Mouse (Mus musculus) cerebellum, adult 9-11 months (tissue): Measurements from ENCODE around the gene Pgap3.
"Not testable (repeated sequence)": the region's sequence is repeated elsewhere in the genome, so short reads cannot be mapped to it uniquely, and the experiment has no call there.

ENCODE experiments used
- DNase-seq: peaks from one replicate; pipeline ENCODE4 v3.0.0; 2022

The Pgap3 gene

DNA sequence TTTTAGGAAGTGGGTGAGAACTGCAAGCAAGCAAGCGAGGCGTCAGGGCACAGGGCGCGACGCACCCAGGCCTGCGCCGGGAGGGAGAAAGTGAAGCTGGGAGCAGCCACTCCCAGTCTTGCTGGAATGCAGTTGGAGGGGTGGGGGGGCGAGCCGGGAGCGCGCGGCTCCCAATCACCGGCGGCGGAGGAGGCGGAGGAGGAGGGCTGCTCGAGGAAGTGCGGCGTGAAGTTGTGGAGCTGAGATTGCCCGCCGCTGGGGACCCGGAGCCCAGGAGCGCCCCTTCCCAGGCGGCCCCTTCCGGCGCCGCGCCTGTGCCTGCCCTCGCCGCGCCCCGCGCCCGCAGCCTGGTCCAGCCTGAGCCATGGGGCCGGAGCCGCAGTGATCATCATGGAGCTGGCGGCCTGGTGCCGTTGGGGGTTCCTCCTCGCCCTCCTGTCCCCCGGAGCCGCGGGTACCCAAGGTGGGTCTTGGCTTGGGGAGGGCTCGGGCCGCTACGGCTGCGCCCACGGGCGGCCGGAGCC, 12.0 kb upstream of the Pgap3 start, which contains the start of gene Erbb2:
Erbb2 (plus strand) TSS at position 198 of the 524 bp plus-strand sequence.
- DNase-seq = no peak

DNA sequence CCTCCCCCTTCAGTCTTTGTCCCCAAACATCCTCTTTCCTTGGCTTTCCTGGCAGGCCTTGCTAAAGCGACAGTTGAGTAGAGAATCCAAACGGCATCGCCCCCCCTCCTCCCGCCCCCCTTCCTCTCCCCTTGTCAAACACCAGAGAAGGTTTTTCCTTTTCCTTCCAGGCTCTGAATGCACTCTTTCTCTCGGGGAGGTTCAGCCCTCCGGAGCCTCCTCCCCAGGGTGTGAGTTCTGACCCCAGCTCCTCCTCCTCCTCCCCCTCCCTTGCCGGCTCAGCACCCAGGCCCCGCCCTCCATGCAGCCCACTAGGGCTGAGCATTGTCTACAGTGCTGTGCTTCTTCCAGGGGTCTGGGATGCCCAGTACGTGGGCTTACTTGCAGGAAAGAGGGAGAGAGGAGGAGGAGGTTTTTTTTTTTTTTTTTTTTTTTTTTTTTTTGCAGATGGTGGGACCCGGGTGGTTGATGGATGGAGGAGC, 9.1 kb upstream of the Pgap3 start:
- DNase-seq = no peak

DNA sequence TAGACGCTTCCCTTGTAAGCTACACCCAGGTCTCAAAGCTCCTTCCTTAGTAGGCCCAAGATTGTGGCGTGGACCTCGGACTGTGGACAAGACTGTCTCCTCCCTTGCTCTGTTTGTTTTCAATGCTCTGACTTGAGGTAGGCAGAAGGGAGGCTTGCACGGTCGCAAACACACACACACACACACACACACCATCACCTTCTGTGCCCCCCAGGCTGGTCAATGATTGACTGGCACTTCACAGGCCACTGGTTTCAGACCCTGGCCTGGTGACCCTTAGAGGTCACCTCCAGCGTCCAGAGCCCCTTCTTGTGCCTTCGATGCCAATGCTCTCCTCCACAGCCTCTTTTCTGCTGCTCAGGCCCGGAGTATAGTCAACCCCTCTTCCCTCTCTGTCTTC, 8.6 kb upstream of the Pgap3 start:
- no peak for DNase-seq

DNA sequence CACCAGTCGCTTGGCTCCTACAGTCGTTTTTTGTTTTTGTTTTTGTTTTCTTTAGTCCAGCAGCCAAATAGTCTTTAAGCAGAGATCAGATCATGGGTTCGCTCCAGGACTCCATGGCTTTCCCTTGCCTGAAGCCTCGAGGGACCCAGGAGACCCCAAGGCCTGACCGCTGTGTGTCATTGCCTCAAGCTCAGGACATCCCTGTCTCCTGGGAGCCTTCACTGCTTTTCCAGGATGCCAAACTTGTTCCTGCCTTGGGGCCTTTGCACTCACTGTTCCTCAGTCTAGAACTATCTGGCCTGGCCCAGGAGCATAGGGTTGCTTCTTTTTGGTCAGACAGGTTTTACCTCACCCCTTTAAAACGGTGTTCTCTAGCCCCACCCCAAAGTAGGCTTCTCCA, 6.3 kb upstream of the Pgap3 start:
- DNase-seq = no peak

DNA sequence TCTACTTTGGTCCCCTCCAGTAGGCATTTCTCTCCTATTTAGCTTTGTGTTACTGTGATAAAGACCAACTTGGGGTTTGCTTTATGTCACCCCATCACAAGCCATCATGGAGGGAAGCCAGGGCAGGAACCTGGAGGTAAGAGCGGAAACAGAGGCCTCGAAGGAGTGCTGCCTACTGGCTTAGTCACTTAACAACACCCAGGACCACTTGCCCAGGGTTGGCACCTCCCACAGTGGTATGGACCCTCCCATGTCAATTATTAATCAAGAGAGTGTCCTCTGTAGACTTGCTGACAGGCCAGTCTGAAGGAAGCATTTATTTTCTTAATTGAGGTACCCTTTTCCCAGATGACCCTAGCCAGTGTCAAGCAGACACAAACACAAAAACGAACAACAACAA, 526 bp upstream of the Pgap3 start:
- DNase-seq = peak; percentile 46

DNA sequence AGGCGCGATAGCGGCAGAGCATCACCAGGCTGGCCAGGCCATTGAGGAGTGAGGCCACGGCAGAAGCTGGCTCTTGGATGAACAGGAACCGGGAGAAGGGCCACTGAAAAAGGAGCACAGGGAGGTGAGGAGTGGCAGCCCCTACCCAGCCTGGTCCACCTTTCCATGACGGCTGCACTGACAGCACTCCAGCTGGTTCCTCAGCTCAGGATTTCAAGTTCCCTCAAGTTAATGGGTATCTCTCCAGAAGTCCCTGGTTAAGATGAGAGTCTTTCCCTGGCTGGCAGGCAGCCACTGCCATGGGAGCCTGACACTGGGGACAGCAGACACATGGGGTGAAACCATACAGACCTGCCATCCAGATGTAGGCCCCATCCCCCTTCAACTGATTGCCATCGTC, 2.3 kb downstream of the Pgap3 start:
- peak; percentile 51 for DNase-seq

DNA sequence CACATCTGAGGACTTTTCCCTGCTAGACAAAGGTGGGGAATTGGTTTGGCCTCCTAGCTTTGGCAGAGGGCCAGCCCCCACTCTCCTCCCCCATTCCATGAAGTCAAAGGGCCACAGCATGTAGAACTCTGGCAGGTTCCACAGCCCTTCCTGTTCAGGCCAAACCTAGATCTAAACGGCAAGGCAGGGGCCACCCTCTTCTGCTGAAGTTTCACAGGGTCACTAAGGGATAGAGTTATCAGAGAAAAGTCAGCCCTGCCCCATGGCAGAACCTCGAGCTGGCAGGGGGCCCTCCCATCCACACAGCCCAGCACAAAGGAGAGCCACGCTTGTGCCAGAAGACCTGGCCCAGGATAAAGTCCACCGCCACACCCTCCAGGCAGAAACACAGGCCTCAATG, 5.2 kb downstream of the Pgap3 start:
- DNase-seq = peak; percentile 24

DNA sequence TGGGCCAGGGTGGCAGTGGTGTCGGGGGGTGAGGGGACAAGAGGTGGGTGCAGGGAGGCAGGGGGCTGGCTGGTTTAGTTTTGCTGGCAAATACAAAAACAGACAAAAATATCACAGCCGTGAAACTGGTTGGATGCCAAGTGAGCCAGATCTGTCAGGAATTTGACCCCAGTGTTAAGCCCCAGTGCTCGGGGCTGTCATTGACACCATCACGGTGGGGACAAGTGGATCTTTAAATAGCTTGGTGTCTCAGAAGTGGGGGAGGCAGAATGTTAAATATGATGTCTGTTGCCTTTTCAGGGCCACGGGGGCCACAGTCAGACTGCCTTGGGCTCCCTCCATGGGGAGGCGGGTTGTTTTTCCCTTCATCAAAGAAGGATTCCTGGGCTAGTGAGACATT, 6.0 kb downstream of the Pgap3 start:
- DNase-seq = peak; percentile 24

DNA sequence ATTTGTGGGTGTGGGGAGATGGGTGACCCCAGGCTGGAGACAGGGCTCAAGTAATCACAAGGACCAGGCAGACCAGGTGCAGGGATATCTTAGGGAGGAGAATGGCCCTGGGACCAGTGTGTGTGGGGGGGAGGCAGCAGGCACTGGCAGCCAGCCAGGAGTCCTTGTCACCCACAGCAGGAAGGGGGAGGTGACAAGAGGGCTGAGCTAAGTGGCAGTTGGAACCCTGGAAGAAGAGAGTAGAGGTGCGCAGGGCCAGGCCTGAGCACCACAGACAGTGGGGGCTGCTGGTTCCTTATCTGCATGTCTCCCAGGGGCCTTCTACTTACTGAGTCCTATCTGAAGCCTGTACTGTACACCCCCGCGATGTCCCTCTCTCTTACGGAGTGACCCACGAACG, 7.0 kb downstream of the Pgap3 start:
- DNase-seq = peak; percentile 24

DNA sequence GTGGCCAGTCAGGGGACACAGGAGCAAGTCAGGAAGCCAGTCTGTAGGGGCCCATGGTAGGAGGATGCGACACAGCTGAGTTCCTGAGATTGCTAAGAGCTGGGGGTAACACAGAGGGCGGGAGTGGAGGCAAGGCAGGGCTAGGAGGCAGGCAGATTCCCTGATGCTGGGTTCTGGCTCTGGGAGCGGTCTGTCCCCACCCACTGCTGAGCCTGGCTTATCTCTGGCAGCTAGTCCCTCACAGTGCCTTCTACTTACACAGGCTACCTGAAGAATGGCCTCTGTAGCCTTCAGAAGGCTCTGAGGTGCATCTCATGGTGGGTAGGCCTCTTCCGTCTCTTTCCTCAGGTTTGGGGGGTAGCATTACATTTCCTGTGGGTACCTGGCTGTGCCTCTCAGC, 7.6 kb downstream of the Pgap3 start:
- peak; percentile 12 for DNase-seq

DNA sequence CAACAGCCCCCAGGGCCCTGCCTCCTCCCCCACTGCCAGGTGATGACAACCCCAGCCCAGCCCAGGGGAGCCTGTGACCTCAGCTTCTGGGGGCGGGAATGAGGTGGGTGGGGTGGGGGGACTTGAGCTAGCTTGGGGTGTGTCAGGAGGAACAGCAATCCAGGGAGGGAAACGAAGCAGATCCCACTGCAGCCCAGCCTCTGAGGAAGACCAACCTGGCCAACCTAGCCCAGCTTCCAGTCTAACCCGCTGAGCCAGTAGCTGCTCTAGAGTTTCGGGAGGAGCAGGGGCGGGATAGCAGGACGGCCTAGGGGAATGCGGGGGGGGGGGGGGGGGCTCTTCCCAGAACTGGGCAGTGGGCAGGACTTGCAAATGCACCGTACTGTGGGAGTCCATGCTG, 8.3 kb downstream of the Pgap3 start:
- DNase-seq = no peak

DNA sequence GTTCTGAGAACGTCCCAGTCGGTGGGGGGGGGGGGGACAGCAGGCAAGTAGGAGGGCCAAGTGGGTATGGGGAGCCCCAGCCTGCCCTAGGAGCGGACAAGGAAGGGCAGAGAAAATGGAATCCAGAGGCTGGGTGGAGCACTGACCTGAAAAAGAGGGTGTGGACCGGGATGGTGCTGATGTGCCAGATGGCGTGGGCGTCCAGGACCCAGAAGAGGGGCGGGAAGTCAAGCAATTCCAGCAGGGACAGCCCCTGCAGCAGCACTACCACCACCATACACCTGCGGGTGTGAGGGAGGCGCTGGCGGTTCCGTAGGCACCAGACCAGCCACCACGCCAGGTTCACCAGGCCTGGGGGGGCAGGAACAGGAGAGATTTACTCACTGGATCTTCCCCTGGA, 10.1 kb downstream of the Pgap3 start:
- peak; percentile 33 for DNase-seq

DNA sequence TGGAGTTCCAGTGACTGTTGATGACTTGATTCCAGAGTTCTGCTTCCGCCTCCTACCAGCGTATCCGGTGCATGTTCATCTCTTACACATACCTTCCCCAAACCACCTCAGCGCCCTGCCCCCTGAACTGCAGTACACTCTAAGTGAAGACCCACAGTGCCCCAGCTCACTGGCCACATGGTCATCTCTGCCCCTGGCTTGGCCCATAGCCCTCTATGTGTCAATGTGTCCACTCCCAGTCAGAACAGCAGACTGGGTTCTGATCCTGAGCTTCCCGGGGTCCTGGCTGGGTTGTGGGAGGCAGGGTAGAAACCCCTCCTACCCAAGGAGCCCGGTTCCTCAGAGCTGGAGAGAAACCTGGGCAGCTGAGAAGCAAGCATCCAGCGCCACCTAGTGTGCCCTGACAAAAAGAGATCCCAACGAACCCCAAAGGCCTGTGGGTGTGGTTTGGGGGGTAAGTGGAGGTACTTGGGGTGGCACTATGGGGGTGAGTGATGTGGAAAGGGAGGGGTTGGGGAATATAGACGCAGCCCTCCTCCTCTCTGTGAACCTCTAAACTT, 11.0 kb downstream of the Pgap3 start:
- DNase-seq = peak; percentile 71

DNA sequence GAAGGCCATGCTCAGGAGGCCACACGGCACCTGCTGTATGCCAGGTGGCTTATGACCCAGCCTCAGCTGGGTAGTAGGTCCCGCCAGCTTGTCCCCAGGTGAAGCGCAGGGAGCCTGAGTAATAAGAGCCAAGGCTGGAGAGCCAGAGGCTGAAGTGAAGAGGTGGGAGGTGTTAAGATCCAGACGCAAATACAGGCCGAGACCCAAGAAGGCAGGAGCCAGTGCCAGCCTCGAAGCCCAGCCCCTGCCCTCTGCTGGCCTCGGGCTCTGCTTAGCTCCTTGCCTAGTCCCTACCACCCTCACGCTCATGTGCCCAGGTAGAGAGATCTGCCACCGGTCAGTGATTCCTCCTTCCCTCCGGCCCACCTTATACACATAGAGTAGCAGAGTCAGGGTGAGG, 12.0 kb downstream of the Pgap3 start:
- peak; percentile 16 for DNase-seq

DNA sequence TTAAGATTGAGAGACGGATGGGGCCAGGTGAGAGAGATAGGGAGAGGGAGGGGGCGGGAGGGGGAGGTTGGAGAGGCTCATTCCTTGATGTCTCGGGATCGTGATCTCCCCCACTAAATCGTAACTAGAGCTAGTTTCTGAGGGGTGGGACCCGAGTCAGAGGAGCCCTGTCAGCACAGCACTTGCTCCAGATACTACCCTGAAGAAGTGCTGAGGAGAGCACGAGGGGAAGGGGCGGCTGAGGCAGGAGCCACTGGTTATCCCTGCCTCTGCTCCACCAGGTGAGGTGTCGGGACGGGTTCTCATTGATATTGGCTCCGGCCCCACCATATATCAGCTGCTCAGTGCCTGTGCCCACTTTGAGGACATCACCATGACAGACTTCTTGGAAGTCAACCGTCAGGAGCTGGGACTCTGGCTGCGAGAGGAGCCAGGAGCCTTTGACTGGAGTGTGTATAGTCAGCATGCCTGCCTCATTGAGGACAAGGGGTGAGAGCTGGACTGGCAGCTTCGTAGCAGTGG, 13.2 kb downstream of the Pgap3 start:
- peak; percentile 30 for DNase-seq

DNA sequence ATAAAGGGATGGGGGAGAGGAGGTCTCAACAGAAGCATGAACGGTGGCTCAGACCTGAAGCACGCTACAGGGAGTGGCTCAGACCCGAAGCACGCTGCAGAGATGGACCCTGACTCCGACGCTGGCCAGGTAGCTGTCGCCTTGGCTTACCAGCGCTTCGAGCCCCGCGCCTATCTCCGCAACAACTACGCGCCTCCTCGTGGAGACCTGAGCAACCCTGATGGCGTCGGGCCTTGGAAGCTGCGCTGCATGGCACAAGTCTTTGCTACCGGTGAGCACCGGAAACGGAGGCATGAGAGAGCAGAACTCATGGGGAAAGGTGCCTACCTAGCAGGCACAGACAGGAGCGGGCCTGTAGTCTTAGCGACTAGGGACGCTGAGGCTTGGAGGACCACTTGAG, 13.7 kb downstream of the Pgap3 start:
- DNase-seq = peak; percentile 17

DNA sequence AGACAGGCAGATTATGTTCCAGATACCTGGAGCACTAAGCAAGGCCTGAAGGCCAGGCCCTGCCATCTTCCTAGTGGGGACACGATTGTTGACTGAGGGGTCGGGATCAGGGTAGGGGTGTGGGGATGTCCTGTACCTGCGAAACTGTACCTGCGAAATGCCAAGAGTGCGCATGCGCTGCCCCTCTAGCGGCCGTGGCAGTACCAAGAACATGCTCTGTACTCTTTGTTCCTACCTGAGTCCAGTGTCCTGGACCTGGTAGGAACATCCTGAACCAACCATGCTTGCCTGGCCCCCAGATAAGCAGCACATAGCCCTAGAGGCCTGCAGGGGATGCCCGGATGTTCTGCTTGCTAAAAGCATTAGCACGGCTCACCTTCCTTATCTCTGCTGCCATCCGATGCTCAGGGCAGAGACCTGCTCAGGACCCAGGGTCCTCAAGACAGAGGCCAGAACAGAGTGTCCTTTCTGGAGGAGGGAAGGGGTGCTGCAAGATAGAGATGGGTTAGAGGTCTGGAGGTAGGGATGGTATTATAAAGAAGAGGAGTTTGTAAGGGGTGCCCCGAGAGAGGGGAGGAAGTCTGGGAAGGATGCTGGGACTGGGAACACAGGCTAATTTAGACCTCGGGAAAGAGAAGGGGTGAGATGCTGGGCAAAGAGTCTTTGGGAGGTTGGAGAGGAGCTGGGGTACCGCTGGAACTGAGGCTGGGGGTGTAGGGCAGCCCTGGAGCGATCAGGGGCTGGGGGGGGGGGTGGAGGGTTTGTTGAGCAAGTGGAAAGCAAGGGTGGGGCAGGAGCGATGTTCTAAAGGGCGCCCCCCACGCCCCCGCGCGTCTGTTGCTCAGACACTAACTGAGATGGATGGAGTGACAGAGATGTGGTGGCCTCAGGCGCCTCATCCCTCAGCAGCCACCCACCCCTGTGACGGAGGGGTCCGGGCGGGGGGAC, 14.4 kb downstream of the Pgap3 start, which contains the start of gene Pnmt:
Pnmt (plus strand) TSS at position 813 of the 948 bp plus-strand sequence.
- peak; percentile 21 for DNase-seq

DNA sequence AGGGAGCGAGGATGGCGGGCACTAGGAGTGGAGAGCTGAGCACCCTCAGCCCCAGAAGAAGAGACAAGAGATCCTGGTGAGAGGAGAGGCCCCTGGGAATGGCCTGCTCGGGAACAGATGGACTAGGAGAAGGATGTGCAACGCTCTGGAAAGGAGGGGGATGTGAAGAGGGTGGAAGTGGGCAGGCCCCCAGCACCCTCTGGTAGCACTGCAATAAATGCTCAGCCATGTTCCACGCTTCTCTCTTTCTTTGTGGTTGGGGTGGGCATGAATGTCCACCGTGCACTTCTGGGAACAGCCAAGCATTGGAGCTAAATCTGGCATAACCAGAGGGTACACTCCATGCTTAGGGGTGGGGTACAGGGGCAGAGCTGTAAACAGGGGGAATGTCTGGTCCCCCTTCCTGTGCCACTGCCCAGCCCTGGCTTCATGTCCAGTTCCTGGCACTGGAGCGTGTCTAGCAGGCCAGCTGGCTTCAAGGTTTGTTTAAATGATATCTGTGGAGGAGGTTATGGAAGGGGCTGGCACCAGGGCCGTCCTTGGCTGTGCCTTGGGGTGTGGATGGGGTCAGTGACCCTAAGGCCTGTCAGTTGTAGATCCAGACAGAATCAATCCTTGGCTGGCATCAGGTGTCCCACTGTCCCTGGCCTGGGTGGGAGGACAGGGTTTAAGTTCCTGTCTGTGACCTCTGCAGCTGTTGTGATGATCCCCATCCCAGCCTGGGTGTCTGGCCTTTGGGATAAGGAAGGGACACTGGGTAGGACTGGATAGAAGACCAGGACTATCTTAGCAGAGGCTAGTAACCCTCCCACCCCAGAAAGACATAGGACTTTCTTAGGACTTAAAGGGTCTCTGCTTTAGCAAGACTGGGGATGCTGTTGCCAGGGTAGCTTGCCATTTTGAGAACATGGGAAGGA, 15.3 kb downstream of the Pgap3 start:
- peak; percentile 65 for DNase-seq

DNA sequence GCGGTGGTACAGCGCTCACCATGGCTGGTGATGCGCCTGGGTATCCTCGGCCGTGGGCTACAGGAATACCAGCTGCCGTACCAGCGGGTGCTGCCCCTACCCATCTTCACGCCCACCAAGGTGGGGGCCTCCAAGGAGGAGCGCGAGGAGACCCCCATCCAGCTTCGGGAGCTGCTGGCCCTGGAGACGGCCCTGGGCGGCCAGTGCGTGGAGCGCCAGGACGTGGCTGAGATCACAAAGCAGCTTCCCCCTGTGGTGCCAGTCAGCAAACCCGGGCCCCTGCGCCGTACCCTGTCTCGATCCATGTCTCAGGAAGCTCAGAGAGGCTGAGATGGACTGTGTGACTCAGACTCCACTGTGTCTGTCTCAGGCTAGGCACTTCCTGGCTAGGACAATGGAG, 16.1 kb downstream of the Pgap3 start:
- no peak for DNase-seq

DNA sequence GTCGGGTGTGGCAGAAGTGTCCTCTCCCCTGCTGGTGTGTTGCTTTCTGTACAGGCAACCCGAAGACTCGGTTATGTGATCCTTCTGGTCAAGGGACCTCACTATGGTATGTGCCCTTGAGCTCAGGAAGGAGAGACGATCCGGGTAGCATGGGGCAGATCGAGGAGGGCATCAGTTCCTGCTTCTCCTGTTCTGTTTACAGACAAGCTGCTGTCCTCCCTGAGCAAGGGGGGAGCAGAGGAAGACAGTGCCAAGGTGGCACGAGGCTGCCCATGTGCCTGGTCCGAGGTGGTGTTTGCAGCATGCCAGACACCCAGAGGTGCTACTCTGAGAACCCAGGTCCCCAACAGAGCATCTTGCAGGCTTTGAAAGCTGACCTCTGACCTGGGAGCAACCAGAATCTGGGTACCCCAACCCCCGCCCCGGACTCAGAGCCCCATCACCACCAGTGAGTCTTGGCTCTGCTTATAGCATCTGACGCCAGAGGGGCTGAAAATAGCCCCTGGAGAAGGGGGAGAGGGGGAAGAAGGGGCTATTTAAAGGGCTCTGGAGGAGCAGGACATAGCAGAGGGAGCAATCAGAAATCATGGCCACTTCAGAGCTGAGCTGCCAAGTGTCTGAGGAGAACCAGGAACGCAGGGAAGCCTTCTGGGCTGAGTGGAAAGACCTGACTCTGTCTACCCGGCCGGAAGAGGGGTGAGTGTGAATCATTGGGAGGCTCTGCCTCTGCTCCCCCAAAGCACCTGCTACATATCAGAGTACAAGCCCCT, 16.8 kb downstream of the Pgap3 start, which contains the start of gene Tcap:
Tcap (plus strand) TSS at position 551 of the 770 bp plus-strand sequence.
- DNase-seq = peak; percentile 87

DNA sequence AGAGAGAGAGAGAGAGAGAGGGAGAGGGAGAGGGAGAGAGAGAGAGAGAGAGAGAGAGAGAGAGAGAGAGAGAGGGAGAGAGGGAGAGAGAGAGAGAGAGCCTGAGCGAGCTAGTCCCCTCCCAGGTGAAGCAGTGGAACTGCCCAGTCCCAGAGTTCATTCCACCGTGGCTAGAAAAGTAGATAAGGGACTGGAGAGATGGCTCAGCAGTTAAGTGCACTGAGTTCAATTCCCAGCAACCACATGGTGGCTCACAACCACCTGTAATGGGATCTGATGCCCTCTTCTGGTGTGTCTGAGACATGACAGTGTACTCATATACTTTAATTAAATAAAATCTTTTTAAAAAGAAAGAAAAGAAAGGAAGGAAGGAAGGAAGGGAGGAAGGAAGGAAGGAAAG, 17.9 kb downstream of the Pgap3 start:
- DNase-seq = not testable (repeated sequence)

DNA sequence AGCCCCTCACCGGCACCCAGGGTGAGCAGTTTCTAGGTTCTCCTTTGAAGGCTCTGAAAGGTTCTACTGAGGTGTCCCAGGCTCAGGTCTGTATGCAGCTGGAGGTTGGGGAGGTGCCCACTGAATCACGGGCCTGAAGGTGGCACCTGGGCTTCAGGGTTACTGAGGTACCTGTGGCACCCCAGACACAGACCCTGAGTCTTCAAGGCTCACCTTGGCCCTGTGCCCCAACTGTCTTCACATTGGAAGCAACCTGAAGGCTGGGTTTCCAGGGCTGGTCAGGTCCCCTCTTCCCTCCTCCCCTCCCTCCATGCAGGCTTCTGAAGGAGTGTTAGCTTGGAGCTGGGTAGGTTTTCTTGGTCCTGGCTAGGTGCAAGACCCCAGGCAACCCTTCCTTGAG, 18.6 kb downstream of the Pgap3 start:
- no peak for DNase-seq
